ENCODE assay signal across 11 mouse cellular contexts in genomic region chr16:55807505-55807932, GRCm38 (mm10). TPM values are rescaled to one million over a fixed set of nuclear protein-coding genes. Genes with fewer than 3 reads are reported as not detected.
DNase-seq lines count a peak whose midpoint lies in the region; ATAC-seq lines count a peak whose summit lies in the region.
"Had no signal": no experiment of that assay in that cellular context is flagged by ENCODE, and none has a peak within 500 bp of the region (broad histone marks: within the 10 kb centered on the region; RNA-seq: fewer than 3 reads in every experiment).

No protein-coding gene starts in this region.

- H3K27ac ChIP-seq in heart, embryonic 10.5 days, result no peak overlapping the region
- H3K27ac ChIP-seq in midbrain, embryonic 12.5 days (replicated peaks), result no peak overlapping the region
- no peak overlapping the region for H3K27ac ChIP-seq in midbrain, embryonic 16.5 days (ENCODE audit: low read length)
- H3K27ac ChIP-seq: hindbrain, embryonic 13.5 days; liver, embryonic 12.5 days had no signal

- 36% methylated on average over 6 of the region's 6 CpGs for WGBS in heart, embryonic 10.5 days
- WGBS in midbrain, embryonic 12.5 days, result 46% methylated on average over 6 of the region's 6 CpGs
- WGBS in midbrain, embryonic 16.5 days, result 40% methylated on average over 6 of the region's 6 CpGs

- H3K9ac ChIP-seq in midbrain, embryonic 12.5 days (replicated peaks), result no peak overlapping the region
- no peak overlapping the region for H3K9ac ChIP-seq in midbrain, embryonic 16.5 days (ENCODE audit: low read depth, low read length)
- H3K9ac ChIP-seq: hindbrain, embryonic 13.5 days; liver, embryonic 12.5 days had no signal

- peaks cover 17% of the 10 kb centered on the region; the same call in 1 of the 2 replicates for H3K36me3 ChIP-seq in heart, embryonic 10.5 days
- H3K36me3 ChIP-seq in midbrain, embryonic 12.5 days, result 0 out of 2 replicates have a peak, but pooled peaks cover 1% of the 10 kb centered on the region
- 0 out of 2 replicates have a peak, but pooled peaks cover 2% of the 10 kb centered on the region for H3K36me3 ChIP-seq in midbrain, embryonic 16.5 days (ENCODE audit: control insufficient read depth, insufficient read depth, low read length)

- H3K27me3 ChIP-seq in heart, embryonic 10.5 days (ENCODE audit: insufficient read depth, poor library complexity, severe bottlenecking), result no peaks in the 10 kb centered on the region
- no peaks in the 10 kb centered on the region for H3K27me3 ChIP-seq in midbrain, embryonic 12.5 days
- no peaks in the 10 kb centered on the region for H3K27me3 ChIP-seq in midbrain, embryonic 16.5 days (ENCODE audit: control insufficient read depth, insufficient read depth, low read depth, low read length)
- H3K27me3 ChIP-seq: hindbrain, embryonic 13.5 days; liver, embryonic 12.5 days had no signal

- intact Hi-C loops in left cerebral cortex, postnatal 36 days (cut with DNase I), result no loop called here

- peaks cover 4% of the 10 kb centered on the region; the same call in 1 of the 2 replicates for H3K4me1 ChIP-seq in heart, embryonic 10.5 days
- peaks cover 4% of the 10 kb centered on the region; the same call in 1 of the 2 replicates for H3K4me1 ChIP-seq in midbrain, embryonic 12.5 days
- H3K4me1 ChIP-seq in midbrain, embryonic 16.5 days (ENCODE audit: control insufficient read depth, insufficient read depth, low read length), result no peaks in the 10 kb centered on the region
- H3K4me1 ChIP-seq: hindbrain, embryonic 13.5 days; liver, embryonic 12.5 days had no signal

- H3K4me2 ChIP-seq in midbrain, embryonic 12.5 days (replicated peaks), result no peak overlapping the region
- H3K4me2 ChIP-seq in midbrain, embryonic 16.5 days (ENCODE audit: low read length), result no peak overlapping the region
- H3K4me2 ChIP-seq: hindbrain, embryonic 13.5 days; liver, embryonic 12.5 days had no signal

- H3K4me3 ChIP-seq in heart, embryonic 10.5 days, result no peak overlapping the region
- no peak overlapping the region for H3K4me3 ChIP-seq in midbrain, embryonic 12.5 days
- H3K4me3 ChIP-seq in midbrain, embryonic 16.5 days (ENCODE audit: low read depth, low read length), result no peak overlapping the region
- H3K4me3 ChIP-seq: hindbrain, embryonic 13.5 days; liver, embryonic 12.5 days had no signal

- no peaks in the 10 kb centered on the region for H3K9me3 ChIP-seq in heart, embryonic 10.5 days
- H3K9me3 ChIP-seq in midbrain, embryonic 12.5 days, result no peaks in the 10 kb centered on the region
- H3K9me3 ChIP-seq in midbrain, embryonic 16.5 days (replicated peaks; ENCODE audit: control insufficient read depth, low read length, poor library complexity, severe bottlenecking), result no peaks in the 10 kb centered on the region
- H3K9me3 ChIP-seq: hindbrain, embryonic 13.5 days; liver, embryonic 12.5 days had no signal

- peak; percentile 41; the same call in 1 of the 2 replicates for ATAC-seq in midbrain, embryonic 12.5 days (ENCODE audit: low FRiP score, low read depth)
- ATAC-seq in midbrain, embryonic 16.5 days, result no peak
- no peak for ATAC-seq in cerebellum, adult (ENCODE audit: insufficient number of reproducible peaks, low FRiP score, low TSS enrichment)
- ATAC-seq: liver, embryonic 12.5 days had no signal

- DNase-seq in heart, adult 18-20 months, result peak; percentile 43 to 69
- no peak for DNase-seq in heart, embryonic 10.5 days (ENCODE audit: low spot score)
- DNase-seq in layer of hippocampus, postnatal 14 days (ENCODE audit: low spot score in 2 of 2), result peak; percentile 33 to 67
- DNase-seq in left cerebral cortex, postnatal 36 days (ENCODE audit: low spot score in 2 of 2), result no peak
- no peak for DNase-seq in cerebellum, adult 9-10 months
- DNase-seq: right cerebral cortex, adult 18-20 months had no signal

RNA-seq across cellular contexts. Expression of gene Nfkbiz, which starts 31.2 kb away (rescaled TPM):
- 1 to 10 TPM; 1.8 to 2.3 TPM for total RNA-seq in heart, adult 18-20 months (2021)
- 1.7 and 3.1 TPM in 2 replicates for polyA plus RNA-seq in heart, embryonic 10.5 days (2016; fragmentation: Nextera tagmentation; extraction: Ambion mirVana)
- 1.5 TPM in 2 replicates for polyA plus RNA-seq in midbrain, embryonic 12.5 days (2016; fragmentation: Nextera tagmentation; extraction: Ambion mirVana)
- 1.1 and 1.3 TPM in 2 replicates for polyA plus RNA-seq in midbrain, embryonic 16.5 days (2015; fragmentation: Nextera tagmentation; extraction: Ambion mirVana)
- 1 to 10 TPM; 4.9 to 5.1 TPM for total RNA-seq in layer of hippocampus, postnatal 14 days (2021)
- total RNA-seq in left cerebral cortex, postnatal 36 days (2021), result 1 to 10 TPM; 2.9 to 3.8 TPM

Comparison
In these comparisons a context has a peak if more than half of its experiments do, and no peak if none do; other contexts are left out.
1. DNase-seq: peak in heart, adult 18-20 months (2 of 2) and layer of hippocampus, postnatal 14 days (2 of 2); none in heart, embryonic 10.5 days (single experiment), left cerebral cortex, postnatal 36 days (0 of 2) and cerebellum, adult 9-10 months (single experiment).